Comparison of ENCODE assay signal across 26 mouse cellular contexts in genomic region chr7:118405251-118405650, GRCm38 (mm10). TPM values are rescaled to one million over a fixed set of nuclear protein-coding genes. Genes with fewer than 3 reads are reported as not detected.
DNase-seq lines count a peak whose midpoint lies in the region; ATAC-seq and TF ChIP-seq lines count a peak whose summit lies in the region.
"Had no signal": no experiment of that assay in that cellular context is flagged by ENCODE, and none has a peak within 500 bp of the region (broad histone marks: within the 10 kb centered on the region; RNA-seq: fewer than 3 reads in every experiment).

No protein-coding gene starts in this region.

- no peak overlapping the region for H3K27ac ChIP-seq in embryonic facial prominence, embryonic 11.5 days (replicated peaks; ENCODE audit: low read depth, low read length)
- H3K27ac ChIP-seq in embryonic facial prominence, embryonic 10.5 days (replicated peaks), result no peak overlapping the region
- H3K27ac ChIP-seq in kidney, adult 2 months (ENCODE audit: insufficient read depth, low read depth, low read length), result no peak overlapping the region
- no peak overlapping the region for H3K27ac ChIP-seq in midbrain, embryonic 14.5 days (replicated peaks; ENCODE audit: low read depth, low read length)
- H3K27ac ChIP-seq in midbrain, embryonic 13.5 days, result no peak overlapping the region
- H3K27ac ChIP-seq: hindbrain, embryonic 12.5 days; left cerebral cortex, adult 2 months; limb, embryonic 12.5 days; liver, embryonic 15.5 days; neural tube, embryonic 13.5 days; stomach, postnatal 0 days had no signal

- no peak overlapping the region for H3K9ac ChIP-seq in embryonic facial prominence, embryonic 11.5 days (replicated peaks; ENCODE audit: low read length)
- no peak overlapping the region for H3K9ac ChIP-seq in midbrain, embryonic 14.5 days (replicated peaks; ENCODE audit: low read length)
- no peak overlapping the region for H3K9ac ChIP-seq in midbrain, embryonic 13.5 days (replicated peaks)
- H3K9ac ChIP-seq: hindbrain, embryonic 12.5 days; limb, embryonic 12.5 days; liver, embryonic 15.5 days; lung, embryonic 14.5 days; neural tube, embryonic 13.5 days had no signal

- H3K27me3 ChIP-seq in embryonic facial prominence, embryonic 11.5 days (ENCODE audit: control insufficient read depth, insufficient read depth, low read length), result no peaks in the 10 kb centered on the region
- H3K27me3 ChIP-seq in embryonic facial prominence, embryonic 10.5 days (replicated peaks; ENCODE audit: low read depth, poor library complexity, severe bottlenecking), result no peaks in the 10 kb centered on the region; the same call in 1 of the 2 replicates
- H3K27me3 ChIP-seq in kidney, adult 2 months (replicated peaks; ENCODE audit: control insufficient read depth, insufficient read depth, low read length), result no peaks in the 10 kb centered on the region
- no peaks in the 10 kb centered on the region for H3K27me3 ChIP-seq in midbrain, embryonic 14.5 days (ENCODE audit: control insufficient read depth, insufficient read depth, low read length)
- H3K27me3 ChIP-seq in midbrain, embryonic 13.5 days, result no peaks in the 10 kb centered on the region
- H3K27me3 ChIP-seq: CH12.LX; hindbrain, embryonic 12.5 days; limb, embryonic 12.5 days; liver, embryonic 15.5 days; neural tube, embryonic 13.5 days had no signal

- no peaks in the 10 kb centered on the region for H3K9me3 ChIP-seq in embryonic facial prominence, embryonic 11.5 days (replicated peaks; ENCODE audit: control insufficient read depth, low read length)
- H3K9me3 ChIP-seq in embryonic facial prominence, embryonic 10.5 days, result no peaks in the 10 kb centered on the region
- H3K9me3 ChIP-seq in midbrain, embryonic 14.5 days (ENCODE audit: control insufficient read depth, low read length), result no peaks in the 10 kb centered on the region
- H3K9me3 ChIP-seq in midbrain, embryonic 13.5 days, result no peaks in the 10 kb centered on the region
- H3K9me3 ChIP-seq: hindbrain, embryonic 12.5 days; liver, embryonic 15.5 days; neural tube, embryonic 13.5 days had no signal

- H3K4me1 ChIP-seq in embryonic facial prominence, embryonic 11.5 days (ENCODE audit: control insufficient read depth, insufficient read depth, low read length), result peaks cover 2% of the 10 kb centered on the region; the same call in 1 of the 2 replicates
- H3K4me1 ChIP-seq in embryonic facial prominence, embryonic 10.5 days, result peaks cover 42% of the 10 kb centered on the region
- H3K4me1 ChIP-seq in kidney, adult 2 months (ENCODE audit: control insufficient read depth, insufficient read depth, low read length), result no peaks in the 10 kb centered on the region
- H3K4me1 ChIP-seq in midbrain, embryonic 14.5 days (ENCODE audit: control insufficient read depth, insufficient read depth, low read length), result 0 out of 2 replicates have a peak, but pooled peaks cover 6% of the 10 kb centered on the region
- peaks cover 16% of the 10 kb centered on the region for H3K4me1 ChIP-seq in midbrain, embryonic 13.5 days (replicated peaks)
- H3K4me1 ChIP-seq: liver, embryonic 15.5 days had no signal

- no peaks in the 10 kb centered on the region for H3K36me3 ChIP-seq in embryonic facial prominence, embryonic 11.5 days (replicated peaks; ENCODE audit: control insufficient read depth, insufficient read depth, low read depth, low read length)
- no peaks in the 10 kb centered on the region for H3K36me3 ChIP-seq in embryonic facial prominence, embryonic 10.5 days (replicated peaks)
- no peaks in the 10 kb centered on the region; the same call in 1 of the 2 replicates for H3K36me3 ChIP-seq in kidney, adult 2 months (ENCODE audit: control insufficient read depth, insufficient read depth, low read length)
- H3K36me3 ChIP-seq in midbrain, embryonic 14.5 days (ENCODE audit: control insufficient read depth, insufficient read depth, low read length), result no peaks in the 10 kb centered on the region
- 0 out of 2 replicates have a peak, but pooled peaks cover 4% of the 10 kb centered on the region for H3K36me3 ChIP-seq in midbrain, embryonic 13.5 days
- H3K36me3 ChIP-seq: hindbrain, embryonic 12.5 days; limb, embryonic 12.5 days; liver, embryonic 15.5 days; neural tube, embryonic 13.5 days had no signal

- H3K4me3 ChIP-seq in embryonic facial prominence, embryonic 11.5 days (ENCODE audit: low read depth, low read length), result no peak overlapping the region
- H3K4me3 ChIP-seq in embryonic facial prominence, embryonic 10.5 days, result no peak overlapping the region
- H3K4me3 ChIP-seq in kidney, adult 2 months (ENCODE audit: insufficient read depth, low read depth, low read length), result no peak overlapping the region
- H3K4me3 ChIP-seq in midbrain, embryonic 14.5 days (replicated peaks; ENCODE audit: low read depth, low read length), result no peak overlapping the region
- no peak overlapping the region for H3K4me3 ChIP-seq in midbrain, embryonic 13.5 days (replicated peaks)
- H3K4me3 ChIP-seq: hindbrain, embryonic 12.5 days; left cerebral cortex, adult 2 months; limb, embryonic 12.5 days; liver, embryonic 15.5 days; neural tube, embryonic 13.5 days had no signal

- no peak for ATAC-seq in embryonic facial prominence, embryonic 11.5 days (replicated peaks; ENCODE audit: insufficient number of reproducible peaks, low FRiP score, low TSS enrichment, low read depth)
- no peak for ATAC-seq in midbrain, embryonic 14.5 days (ENCODE audit: low FRiP score, low TSS enrichment)
- ATAC-seq in midbrain, embryonic 13.5 days, result no peak

- peak; percentile 30 for DNase-seq in embryonic facial prominence, embryonic 11.5 days (ENCODE audit: low spot score)
- DNase-seq in embryonic facial prominence, embryonic 10.5 days (ENCODE audit: low spot score), result no peak
- DNase-seq in kidney, adult 2 months, result peak; percentile 21
- no peak for DNase-seq in kidney, postnatal 4 days
- DNase-seq in midbrain, embryonic 14.5 days, result peak; percentile 12
- no peak for DNase-seq in urinary bladder, adult 18-20 months (ENCODE audit: low spot score in 2 of 2)
- DNase-seq in heart, adult 11 months, result no peak
- DNase-seq: adrenal gland, postnatal 10 days; cerebellum, adult 11-12 months; gastrocnemius, postnatal 14 days; heart, postnatal 36 days; lung, embryonic 14.5 days; lung, postnatal 14 days; right cerebral cortex, postnatal 4 days; thymus, adult 18-20 months; thymus, postnatal 25 days had no signal

- TF ChIP-seq POLR2A in kidney, adult 2 months (IDR thresholded peaks at IDR 0.05; ENCODE audit: low read depth, low read length), result no peak

- H3K4me2 ChIP-seq in embryonic facial prominence, embryonic 11.5 days (ENCODE audit: low read depth, low read length), result no peak overlapping the region
- no peak overlapping the region for H3K4me2 ChIP-seq in midbrain, embryonic 14.5 days (ENCODE audit: low read length)
- no peak overlapping the region for H3K4me2 ChIP-seq in midbrain, embryonic 13.5 days (replicated peaks)
- H3K4me2 ChIP-seq: heart, embryonic 11.5 days; hindbrain, embryonic 12.5 days; limb, embryonic 12.5 days; liver, embryonic 15.5 days; lung, embryonic 14.5 days; neural tube, embryonic 13.5 days had no signal

- no peak for TF ChIP-seq CTCF in kidney, adult 2 months (conservative IDR thresholded peaks at IDR 0.05; ENCODE audit: insufficient read depth, insufficient read length, low read depth, low read length)

RNA-seq across cellular contexts. Expression of gene Syt17, which starts 42.8 kb away (rescaled TPM):
- polyA plus RNA-seq in embryonic facial prominence, embryonic 11.5 days (2014; fragmentation: Nextera tagmentation; extraction: Ambion mirVana), result 2.3 TPM in 2 replicates
- 1.7 and 1.9 TPM in 2 replicates for polyA plus RNA-seq in embryonic facial prominence, embryonic 10.5 days (2016; fragmentation: Nextera tagmentation; extraction: Ambion mirVana)
- 10.6 and 11.9 TPM in 2 replicates for polyA plus RNA-seq in kidney, adult 2 months (2012; rRNA removed)
- 12.4 and 13.1 TPM in 2 replicates for polyA plus RNA-seq in midbrain, embryonic 14.5 days (2014; fragmentation: Nextera tagmentation; extraction: Ambion mirVana)
- polyA plus RNA-seq in midbrain, embryonic 13.5 days (2015; fragmentation: Nextera tagmentation; extraction: Ambion mirVana), result 8.2 and 9.6 TPM in 2 replicates
- polyA plus RNA-seq: liver, adult 2 months had no signal

Comparison
In these comparisons a context has a peak if more than half of its experiments do, and no peak if none do; other contexts are left out.
1. DNase-seq: peak in embryonic facial prominence, embryonic 11.5 days (single experiment), kidney, adult 2 months (single experiment) and midbrain, embryonic 14.5 days (single experiment); none in embryonic facial prominence, embryonic 10.5 days (single experiment), kidney, postnatal 4 days (0 of 2), urinary bladder, adult 18-20 months (0 of 2) and heart, adult 11 months (single experiment).